Mouse (Mus musculus) adrenal gland, postnatal 14 days (tissue): ENCODE measurements at regions not wholly inside any gene's neighbourhood (a gene's known extent, or its start where the extent isn't known, plus 50 kb on each side); places are given as distances from the start of the nearest gene placed in this dataset.

Experiments used
- DNase-seq: peaks from one replicate; pipeline ENCODE4 v3.0.0; 2021; ENCODE audit warnings: mixed read lengths

GRCm38 (mm10) chr8:103270815-103271553, 485.5 kb upstream of the Cdh11 start:
- DNase-seq: no peak

DNA sequence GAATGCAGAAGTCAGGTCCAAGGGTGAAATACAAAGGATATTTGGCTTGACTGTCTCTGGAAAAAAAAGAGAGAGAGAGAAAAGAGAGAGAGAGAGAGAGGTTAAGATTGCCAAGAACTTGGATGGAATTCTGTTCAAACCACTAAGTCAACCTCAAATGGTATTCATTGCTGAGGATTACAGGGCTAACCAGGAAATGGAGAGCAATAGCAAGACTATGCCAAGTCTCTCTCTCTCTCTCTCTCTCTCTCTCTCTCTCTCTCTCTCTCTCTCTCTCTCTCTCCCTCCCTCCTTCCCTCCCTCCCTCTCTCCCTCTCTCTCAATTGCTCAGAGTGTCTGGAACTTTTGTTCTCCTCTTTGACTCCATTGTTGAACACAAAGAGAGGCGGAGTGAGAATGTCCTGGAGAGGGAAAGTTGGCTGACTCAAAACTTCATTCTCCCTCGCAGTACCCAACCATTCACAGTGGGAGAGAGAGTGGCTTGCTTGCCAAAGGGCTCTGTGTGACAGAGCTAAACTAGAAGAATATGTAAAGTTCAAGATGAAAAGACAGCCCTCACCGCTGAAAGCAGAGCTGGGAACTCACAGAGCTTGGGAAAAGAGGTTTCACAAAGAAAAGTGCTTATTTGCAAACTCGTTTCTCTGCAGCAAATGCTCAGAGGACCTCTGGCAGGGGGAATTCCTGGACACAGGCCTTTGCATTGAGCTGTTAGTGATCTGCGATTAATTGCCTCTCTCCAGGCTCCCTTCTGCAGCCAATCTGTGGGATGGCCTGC, 487.1 kb upstream of the Cdh11 start:
- no peak for DNase-seq

DNA sequence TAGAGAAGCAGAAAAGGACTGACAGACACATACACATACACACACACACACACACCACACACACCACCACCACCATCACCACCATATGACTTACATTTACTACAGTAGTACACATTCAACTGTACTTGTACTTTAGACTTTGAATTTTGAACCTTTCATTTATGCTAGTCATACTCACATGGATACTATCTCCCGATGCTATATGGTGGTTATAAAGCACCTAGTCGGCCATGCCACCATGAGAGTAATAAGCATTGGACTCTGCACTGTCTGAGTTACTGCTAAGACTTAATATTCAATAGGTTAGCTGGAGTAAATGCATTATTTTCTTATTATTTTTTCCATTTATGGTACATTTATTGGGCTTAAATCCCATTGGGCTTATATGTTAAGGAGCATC, 488.0 kb upstream of the Cdh11 start:
- DNase-seq: no peak

GRCm38 (mm10) chr8:103281801-103282200, 496.4 kb upstream of the Cdh11 start:
- no peak for DNase-seq

DNA sequence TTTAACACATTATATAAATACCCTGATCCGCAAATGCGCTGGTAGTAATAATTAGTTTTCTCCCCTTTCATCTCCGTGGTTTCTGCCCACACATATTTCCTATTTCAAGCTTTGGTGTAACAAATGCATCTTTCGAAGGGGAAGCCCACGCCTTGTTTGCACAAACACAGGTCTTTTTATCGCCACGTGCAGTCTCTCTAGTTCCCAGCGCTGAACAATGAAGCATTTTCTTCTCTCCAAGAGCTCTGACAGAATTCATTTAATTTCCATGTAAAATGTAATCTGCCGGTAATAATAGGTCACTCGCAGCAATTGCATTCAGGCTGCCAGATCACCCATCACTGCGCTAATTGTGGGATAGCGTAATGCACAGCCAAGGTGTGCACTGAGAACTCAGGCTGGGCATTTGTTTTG, 503.1 kb upstream of the Cdh11 start:
- no peak for DNase-seq

DNA sequence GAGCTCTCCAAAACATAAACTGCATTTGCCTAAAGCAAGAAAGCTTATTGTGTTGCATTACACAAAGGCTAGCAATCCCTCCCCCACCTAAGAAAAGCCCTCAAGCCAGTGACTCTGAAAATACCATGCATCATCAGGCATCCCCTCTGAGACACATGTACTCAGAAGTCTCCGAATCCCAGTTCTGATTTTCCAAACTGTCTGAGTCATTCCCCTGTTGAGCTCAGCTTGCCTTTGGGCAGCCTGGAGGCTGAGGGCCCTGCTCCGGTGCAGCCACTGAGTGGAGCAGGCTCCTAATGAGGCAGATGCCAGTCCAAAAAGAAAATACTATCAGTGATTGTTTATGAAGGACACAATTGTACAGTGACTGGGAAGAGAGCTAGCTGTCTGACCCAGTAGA, 507.5 kb upstream of the Cdh11 start:
- DNase-seq: no peak

DNA sequence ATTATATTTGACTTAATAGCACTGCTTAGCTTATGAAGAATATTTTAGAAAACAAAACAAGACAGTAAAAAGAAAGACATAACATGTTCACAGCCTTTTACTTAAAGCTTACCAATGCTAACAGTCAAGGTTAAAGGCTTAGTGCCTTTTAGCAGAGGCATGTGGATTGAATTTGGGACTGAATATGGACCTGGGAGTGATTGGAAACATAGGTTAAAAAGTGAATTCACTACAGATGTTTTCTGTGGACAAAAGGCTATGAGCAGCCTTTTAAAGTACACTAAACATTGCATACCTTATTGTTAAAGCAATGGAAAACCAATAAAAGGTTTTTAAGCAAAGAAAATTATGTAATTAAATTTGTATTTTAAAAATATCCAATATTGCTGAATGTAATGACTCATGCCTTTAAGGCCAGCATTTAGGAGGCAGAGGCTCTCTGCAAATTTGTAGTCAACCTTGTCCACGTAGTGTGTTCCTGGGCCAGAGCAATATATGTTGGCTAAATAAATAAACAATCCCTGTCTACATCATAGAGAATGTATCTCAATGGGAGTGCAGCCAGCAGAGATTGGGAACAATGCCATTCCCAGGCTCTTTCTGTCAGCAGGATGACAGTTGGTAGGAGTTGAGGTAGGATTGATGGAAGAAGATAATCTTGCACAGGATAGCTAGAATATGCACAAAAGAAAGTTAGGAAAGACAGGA, 521.2 kb upstream of the Cdh11 start:
- no peak for DNase-seq

- no peak for DNase-seq
Measured at GRCm38 (mm10) chr8:103313576-103313975, 528.1 kb upstream of the Cdh11 start.

- no peak for DNase-seq
Measured at GRCm38 (mm10) chr8:103314279-103315022, 529.0 kb upstream of the Cdh11 start.

DNA sequence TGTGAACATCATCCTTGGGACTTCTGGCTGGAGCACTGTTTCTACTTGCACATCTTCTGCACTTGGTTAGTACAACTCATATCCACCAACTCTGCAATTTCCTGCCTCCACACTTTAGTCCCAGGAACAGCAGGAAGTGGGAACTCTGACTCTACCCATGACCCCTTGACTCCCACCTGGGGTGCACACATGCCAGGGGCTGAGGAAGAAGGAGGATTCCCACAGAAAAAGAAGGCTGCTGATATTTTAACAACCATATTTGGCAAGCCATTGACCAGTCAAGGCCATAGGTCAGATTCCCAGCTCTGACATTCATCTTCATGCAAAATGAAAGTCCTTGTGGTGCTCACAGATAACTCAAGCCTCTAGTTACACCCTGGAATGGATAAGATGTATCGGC, 530.3 kb upstream of the Cdh11 start:
- no peak for DNase-seq

- no peak for DNase-seq
Measured at GRCm38 (mm10) chr8:103316691-103317091, 531.2 kb upstream of the Cdh11 start.

- DNase-seq: no peak
Measured at GRCm38 (mm10) chr8:103317149-103317725, 531.8 kb upstream of the Cdh11 start.

DNA sequence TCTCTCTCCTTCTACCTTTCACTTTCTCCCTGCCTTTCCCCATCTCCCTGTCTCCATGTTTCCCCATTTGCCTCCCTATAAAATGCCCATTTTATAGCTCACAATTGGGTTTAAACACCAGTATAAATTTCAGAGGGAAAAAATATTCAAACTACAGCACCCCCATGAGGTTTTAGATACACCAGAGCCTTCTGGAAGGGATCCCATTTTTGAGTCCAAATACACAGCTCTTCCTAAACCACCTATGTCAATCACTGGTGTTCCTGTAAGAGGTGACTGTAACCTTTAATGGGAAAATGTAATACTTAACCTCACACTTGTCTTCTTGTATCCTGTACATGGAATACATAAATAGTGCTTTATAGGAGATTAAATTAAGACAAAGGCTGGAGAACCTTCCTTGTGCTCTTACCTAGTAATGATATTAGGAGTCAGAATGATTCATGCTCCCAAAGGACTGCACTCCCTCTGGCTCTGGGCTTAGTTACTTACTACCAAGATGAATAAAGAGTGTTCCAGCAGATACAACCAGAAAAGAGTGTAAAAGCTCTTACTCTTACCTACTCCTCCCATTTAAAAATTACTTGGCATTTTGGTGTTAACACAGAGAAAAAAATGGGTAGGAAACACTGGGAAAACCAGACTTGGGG, 538.7 kb upstream of the Cdh11 start:
- DNase-seq: no peak

- DNase-seq: no peak
Measured at GRCm38 (mm10) chr8:103331415-103331814, 546.0 kb upstream of the Cdh11 start.

- no peak for DNase-seq
Measured at GRCm38 (mm10) chr8:103337314-103337713, 551.9 kb upstream of the Cdh11 start.

- no peak for DNase-seq
Measured at GRCm38 (mm10) chr8:103339042-103339441, 553.6 kb upstream of the Cdh11 start.

GRCm38 (mm10) chr8:103339951-103340350, 554.5 kb upstream of the Cdh11 start:
- DNase-seq: no peak

- no peak for DNase-seq
Measured at GRCm38 (mm10) chr8:103343891-103344290, 558.4 kb upstream of the Cdh11 start.

DNA sequence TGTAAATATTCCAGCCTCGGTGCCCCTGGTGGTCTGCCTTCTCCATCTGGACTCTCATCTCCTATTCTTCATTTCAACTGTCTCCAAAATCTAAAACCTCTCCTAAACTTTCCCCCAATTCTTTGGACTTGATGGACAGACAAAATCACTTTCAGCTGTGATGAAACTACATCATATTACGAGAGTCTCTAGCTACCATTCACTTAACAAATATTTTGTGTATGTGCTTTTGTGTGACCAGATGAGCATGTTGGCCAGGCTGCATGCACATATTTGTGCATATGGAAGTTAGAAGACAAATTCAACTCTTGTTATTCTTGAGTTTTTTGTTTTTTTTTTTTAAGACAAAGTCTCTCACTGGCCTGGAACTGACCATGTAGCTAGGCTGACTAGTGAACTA, 559.4 kb upstream of the Cdh11 start:
- DNase-seq: no peak

GRCm38 (mm10) chr8:103347158-103347871, 561.9 kb upstream of the Cdh11 start:
- no peak for DNase-seq

- no peak for DNase-seq
Measured at GRCm38 (mm10) chr8:103361713-103362112, 576.3 kb upstream of the Cdh11 start.
